Mouse (Mus musculus) MEL (cell line): ENCODE data around the gene Cby1.

Experiments used
- BHLHE40 ChIP-seq: IDR thresholded peaks from 2 replicates; pipeline ENCODE4 v1.6.1; 2012; ENCODE audit warnings: low read depth, mild to moderate bottlenecking, inconsistent platforms, low read length, improper control_type of control experiment, borderline replicate concordance
- CTCF ChIP-seq, 3 experiments: IDR thresholded peaks in 2 of 3; conservative IDR thresholded peaks in 1 of 3; 2 replicates each; pipeline ENCODE4 v1.5.1; 2011 to 2012; ENCODE audit warnings: low read length in 3 of 3, low read depth in 2 of 3, mild to moderate bottlenecking in 2 of 3, improper control_type of control experiment in 1 of 3, inconsistent platforms in 1 of 3, mixed read lengths in 1 of 3, moderate library complexity in 1 of 3; ENCODE audit not compliant: control insufficient read depth in 1 of 3, insufficient read depth in 1 of 3, poor library complexity in 1 of 3, severe bottlenecking in 1 of 3
- E2F4 ChIP-seq: IDR thresholded peaks from 2 replicates; pipeline ENCODE4 v1.6.1; 2011; ENCODE audit warnings: low read depth, low read length, improper control_type of control experiment, borderline replicate concordance
- EP300 ChIP-seq, 2 experiments: IDR thresholded peaks; 2 replicates each; pipeline ENCODE4 v1.6.1; 2011; ENCODE audit warnings: improper control_type of control experiment in 2 of 2, low read length in 2 of 2, low read depth in 1 of 2, mild to moderate bottlenecking in 1 of 2
- GABPA ChIP-seq: IDR thresholded peaks from 2 replicates; pipeline ENCODE4 v1.6.1; 2012; ENCODE audit warnings: low read depth, mild to moderate bottlenecking, inconsistent platforms, low read length, improper control_type of control experiment, moderate library complexity
- GATA1 ChIP-seq: IDR thresholded peaks from 2 replicates; pipeline ENCODE4 v1.6.1; 2011; ENCODE audit warnings: low read depth, low read length, improper control_type of control experiment
- HCFC1 ChIP-seq: IDR thresholded peaks from 2 replicates; pipeline ENCODE4 v1.6.1; 2012; ENCODE audit warnings: low read depth, mild to moderate bottlenecking, inconsistent platforms, low read length, improper control_type of control experiment, moderate library complexity
- JUND ChIP-seq: IDR thresholded peaks from 2 replicates; pipeline ENCODE4 v1.6.1; 2011; ENCODE audit warnings: low read depth, mild to moderate bottlenecking, improper control_type of control experiment, low read length
- POLR2A ChIP-seq, 2 experiments: IDR thresholded peaks; 2 replicates each; pipeline ENCODE4 v1.6.1; 2011 to 2012; ENCODE audit warnings: low read length in 2 of 2, mild to moderate bottlenecking in 2 of 2, control low read depth in 1 of 2, improper control_type of control experiment in 1 of 2, low read depth in 1 of 2, moderate library complexity in 1 of 2; ENCODE audit not compliant: control insufficient read depth in 1 of 2, insufficient read depth in 1 of 2, poor library complexity in 1 of 2
- RAD21 ChIP-seq: IDR thresholded peaks from 2 replicates; pipeline ENCODE4 v1.6.1; 2011; ENCODE audit warnings: mild to moderate bottlenecking, low read depth, low read length, improper control_type of control experiment
- RCOR1 ChIP-seq: IDR thresholded peaks from 2 replicates; pipeline ENCODE4 v1.6.1; 2012; ENCODE audit warnings: low read depth, mild to moderate bottlenecking, inconsistent platforms, low read length, improper control_type of control experiment
- UBTF ChIP-seq: IDR thresholded peaks from 2 replicates; pipeline ENCODE4 v1.6.1; 2012; ENCODE audit warnings: low read depth, mild to moderate bottlenecking, inconsistent platforms, low read length, improper control_type of control experiment, moderate library complexity, borderline replicate concordance; ENCODE audit not compliant: insufficient read depth
- USF1 ChIP-seq: IDR thresholded peaks from 2 replicates; pipeline ENCODE4 v1.6.1; 2014; ENCODE audit warnings: low read depth, mild to moderate bottlenecking, inconsistent platforms, low read length, improper control_type of control experiment, moderate library complexity

- TF ChIP-seq RCOR1 (no peak), EP300 (IDR thresholded peaks at IDR 0.05; ENCODE audit: low read depth in 1 of 2, low read length in 2 of 2) (no peak), E2F4 (no peak), GATA1 (no peak), POLR2A (IDR thresholded peaks at IDR 0.05; ENCODE audit: control insufficient read depth in 1 of 2, insufficient read depth in 1 of 2, low read depth in 1 of 2, low read length in 2 of 2, poor library complexity in 1 of 2) (no peak), HCFC1 (no peak), CTCF (IDR thresholded peaks at IDR 0.05 in 2 of 3, conservative IDR thresholded peaks at IDR 0.05 in 1 of 3; ENCODE audit: control insufficient read depth in 1 of 3, insufficient read depth in 1 of 3, low read depth in 2 of 3, low read length in 3 of 3, poor library complexity in 1 of 3, severe bottlenecking in 1 of 3) (no peak), USF1 (no peak), BHLHE40 (no peak), JUND (no peak), RAD21 (no peak), UBTF (no peak), GABPA (no peak)
Observed at GRCm38 (mm10) chr15:79641135-79641817, 17.7 kb upstream of the Cby1 start.
